Mouse (Mus musculus): Measurements from ENCODE around the gene Col9a3.

GRCm38 (mm10) chr2:180583154-180583507 is 14.5 kb upstream of the Col9a3 start:
- TF ChIP-seq CTCF (IDR thresholded peaks at IDR 0.05; ENCODE audit: borderline replicate concordance, insufficient read depth, low read length) (no peak), POLR2A (IDR thresholded peaks at IDR 0.05; ENCODE audit: low read depth, low read length) (no peak)

Measured in embryonic fibroblast, embryonic 13.5 days (primary cell).